Mouse (Mus musculus) retina, adult 2 months (tissue): ENCODE results near the gene Zfp420.

Source experiments
- DNase-seq: peaks from one replicate; pipeline ENCODE4 v3.0.0-alpha.2; 2012; ENCODE audit warnings: low read depth, low spot score

Gene Zfp420

DNA sequence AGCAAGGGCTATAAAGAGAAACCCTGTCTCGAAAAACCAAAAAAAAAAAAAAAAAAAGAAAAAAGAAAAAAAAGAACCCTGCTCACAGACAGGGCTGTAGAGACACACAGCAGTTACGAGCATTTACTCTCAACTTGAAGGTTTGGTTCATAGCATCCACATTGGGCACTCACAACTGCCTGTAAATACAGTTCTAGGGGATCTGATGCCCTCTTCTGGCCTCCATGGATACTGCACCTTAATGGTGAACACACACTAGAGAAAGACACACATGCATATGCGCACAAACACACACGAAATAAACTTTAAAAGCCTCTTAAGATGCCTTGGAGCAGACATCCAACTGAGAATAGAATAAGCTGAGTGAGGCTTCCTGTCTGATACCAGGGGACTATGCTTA, 38.6 kb downstream of the Zfp420 start:
- no peak for DNase-seq

DNA sequence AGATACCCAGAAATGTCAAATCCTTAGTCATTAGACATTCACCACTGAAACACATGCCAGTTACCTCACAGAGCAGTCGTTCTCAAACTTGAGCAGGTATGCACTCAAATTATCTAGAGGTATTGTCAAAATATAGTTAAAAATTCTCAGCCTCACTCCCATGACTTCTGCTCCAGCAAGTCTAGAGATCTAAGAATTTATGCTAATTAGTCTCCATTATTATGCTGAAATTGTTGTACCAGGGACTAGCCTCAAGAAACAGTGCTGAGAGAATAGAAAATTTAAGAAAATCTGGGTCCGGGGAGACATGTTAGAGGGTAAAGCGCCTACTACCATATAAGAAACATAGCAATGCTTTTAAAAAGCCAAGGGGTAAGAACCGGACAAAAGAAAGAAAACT, 44.3 kb downstream of the Zfp420 start:
- DNase-seq = no peak

DNA sequence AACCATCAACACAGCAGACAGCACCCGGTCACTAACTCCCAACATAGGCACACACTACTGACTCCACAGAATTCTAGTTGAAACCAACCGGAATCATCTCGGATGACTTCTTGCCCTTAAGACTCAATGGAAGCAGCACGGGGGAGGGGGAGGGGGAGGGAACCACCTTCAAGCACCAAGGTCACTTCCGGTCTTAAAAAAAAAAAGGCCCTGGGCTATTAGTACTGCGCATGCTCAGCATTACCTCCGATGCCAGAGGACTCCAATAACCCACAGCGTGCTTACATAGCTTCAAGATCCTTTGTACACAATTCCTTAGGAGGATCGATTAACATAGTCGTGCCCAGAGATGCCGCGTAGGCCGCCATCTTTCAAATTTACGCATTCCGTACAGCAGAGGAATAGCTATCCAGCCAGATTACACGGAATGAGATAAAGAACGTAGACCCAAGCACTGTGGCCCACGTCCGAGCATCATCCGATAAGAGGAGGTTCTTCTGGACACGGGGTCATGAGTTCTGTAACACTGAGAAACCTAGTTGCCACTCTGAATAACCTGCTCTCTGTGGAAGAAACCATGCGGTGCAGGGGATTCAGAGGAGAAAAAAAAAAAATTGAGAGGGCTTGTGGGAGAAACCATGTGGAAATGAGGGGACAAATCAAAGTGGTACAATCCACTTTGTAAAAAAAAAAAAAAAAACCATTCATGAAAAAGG, 46.3 kb downstream of the Zfp420 start, which contains the start of gene Zfp27:
Gene Zfp27 (minus strand): TSS at position 607 of the 716 bp plus-strand sequence.
- DNase-seq = peak; percentile 93

DNA sequence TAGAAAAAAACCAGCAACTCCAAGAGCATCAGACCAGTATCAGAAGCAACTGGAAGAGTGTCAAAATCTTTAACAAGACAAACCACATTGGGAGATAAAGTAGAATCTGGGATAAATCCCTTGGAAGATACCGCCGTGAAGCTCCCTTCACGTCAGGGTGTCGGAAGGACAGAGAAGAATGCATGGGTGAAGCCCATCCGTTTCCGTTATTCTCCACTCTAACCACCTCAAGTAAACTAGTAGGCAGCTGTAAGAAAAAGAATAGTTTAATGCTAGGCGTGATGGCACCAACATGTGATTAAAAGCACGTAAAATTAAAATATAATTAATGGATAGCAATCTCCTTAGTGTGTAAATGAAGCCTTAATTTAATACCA, 46.9 kb downstream of the Zfp420 start:
- DNase-seq = no peak

DNA sequence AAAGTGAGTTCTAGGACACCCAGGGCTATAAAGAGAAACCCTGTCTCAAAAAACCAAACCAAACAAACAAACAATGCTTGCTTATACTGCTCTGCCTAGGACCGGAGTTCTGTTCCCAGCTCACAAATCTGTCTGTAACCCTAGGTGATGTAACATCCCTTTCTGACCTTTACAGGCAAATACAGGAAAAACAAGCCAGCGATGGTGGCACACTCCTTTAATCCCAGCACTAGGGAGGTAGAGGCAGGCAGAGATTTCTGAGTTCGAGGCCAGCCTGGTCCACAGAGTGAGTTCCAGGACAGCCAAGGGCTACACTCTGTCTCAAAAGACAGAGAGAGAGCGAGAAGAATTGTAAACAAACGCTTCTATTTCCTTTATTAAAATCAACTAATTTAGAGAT, 47.4 kb downstream of the Zfp420 start:
- DNase-seq = no peak

DNA sequence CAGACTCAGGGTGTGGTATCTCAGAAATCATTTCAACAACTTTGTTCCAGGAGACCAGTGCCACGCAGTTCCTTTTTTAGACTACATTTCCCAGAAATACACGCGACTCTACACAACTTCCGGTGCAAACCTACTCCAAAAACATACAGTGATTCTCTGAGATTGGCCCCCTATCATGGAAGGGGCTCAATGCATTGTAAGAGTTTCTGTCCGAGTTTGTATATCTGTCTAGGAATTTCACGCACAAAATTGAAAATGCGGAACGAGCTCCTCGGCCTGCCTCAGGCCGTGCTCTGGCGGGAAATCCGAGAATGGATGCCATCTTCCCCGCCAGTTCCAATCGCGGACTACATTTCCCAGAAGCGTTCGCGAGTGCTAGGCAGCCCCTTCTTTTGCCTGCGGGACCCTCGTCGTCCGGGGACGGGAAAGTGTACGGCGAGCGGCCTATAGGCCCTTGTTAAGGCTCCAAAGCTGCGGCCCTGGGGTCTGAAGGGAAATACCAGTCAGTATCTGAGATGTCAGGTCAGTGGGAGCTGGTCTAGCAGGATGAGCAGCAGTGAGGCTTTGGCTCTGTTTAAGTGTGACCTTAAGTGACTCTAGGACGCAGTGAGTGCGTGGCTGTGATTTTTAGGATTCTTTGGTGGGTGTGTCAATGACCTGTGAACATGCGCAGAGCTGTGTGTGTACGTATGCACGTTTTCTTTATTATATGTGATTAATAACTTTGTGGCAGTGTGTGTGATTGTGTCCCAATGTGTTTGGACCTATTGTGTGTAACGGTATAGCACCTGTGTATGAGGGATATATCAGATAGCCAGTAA, 48.6 kb downstream of the Zfp420 start, which contains the start of gene Zfp383:
Gene Zfp383 (plus strand): TSS at position 94 of the 821 bp plus-strand sequence.
- DNase-seq = peak; percentile 68

DNA sequence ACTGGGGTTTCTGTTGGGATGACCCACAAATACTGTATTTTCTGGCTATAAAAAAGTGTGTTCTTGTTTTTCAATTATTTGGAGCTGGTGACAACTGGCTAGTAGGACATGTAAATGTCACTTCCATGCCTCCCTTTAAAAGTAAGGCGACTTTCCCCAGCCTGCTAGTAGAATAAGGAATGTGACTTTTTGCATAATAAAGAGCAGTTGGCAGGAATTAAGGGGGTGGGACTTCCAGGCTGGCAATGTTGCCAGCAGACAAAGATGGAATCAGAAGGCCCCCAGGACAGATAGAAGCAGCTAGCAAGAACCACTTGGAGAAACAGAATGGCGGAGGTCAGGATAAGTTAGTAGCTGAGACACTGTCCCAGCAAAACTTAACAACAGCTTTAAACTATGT, 50.5 kb downstream of the Zfp420 start:
- DNase-seq = no peak

DNA sequence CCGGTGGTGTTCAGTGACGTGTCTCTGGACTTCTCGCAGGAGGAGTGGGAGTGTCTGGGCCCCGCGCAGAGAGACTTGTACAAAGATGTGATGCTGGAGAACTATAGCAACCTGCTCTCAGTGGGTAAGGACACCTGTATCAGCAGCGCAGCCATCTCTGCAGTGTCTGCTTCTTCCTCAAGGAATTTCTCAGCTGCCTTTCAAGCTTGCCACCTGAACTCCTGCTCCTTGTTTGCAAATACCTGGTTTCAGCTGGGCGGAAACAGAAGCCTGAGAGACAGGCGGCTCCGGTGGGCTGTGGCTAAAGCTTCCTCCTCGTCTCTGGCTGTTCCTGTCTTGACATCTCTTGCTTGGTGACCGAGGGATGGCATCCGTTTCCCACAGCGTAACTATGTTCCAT, 52.4 kb downstream of the Zfp420 start:
- no peak for DNase-seq

DNA sequence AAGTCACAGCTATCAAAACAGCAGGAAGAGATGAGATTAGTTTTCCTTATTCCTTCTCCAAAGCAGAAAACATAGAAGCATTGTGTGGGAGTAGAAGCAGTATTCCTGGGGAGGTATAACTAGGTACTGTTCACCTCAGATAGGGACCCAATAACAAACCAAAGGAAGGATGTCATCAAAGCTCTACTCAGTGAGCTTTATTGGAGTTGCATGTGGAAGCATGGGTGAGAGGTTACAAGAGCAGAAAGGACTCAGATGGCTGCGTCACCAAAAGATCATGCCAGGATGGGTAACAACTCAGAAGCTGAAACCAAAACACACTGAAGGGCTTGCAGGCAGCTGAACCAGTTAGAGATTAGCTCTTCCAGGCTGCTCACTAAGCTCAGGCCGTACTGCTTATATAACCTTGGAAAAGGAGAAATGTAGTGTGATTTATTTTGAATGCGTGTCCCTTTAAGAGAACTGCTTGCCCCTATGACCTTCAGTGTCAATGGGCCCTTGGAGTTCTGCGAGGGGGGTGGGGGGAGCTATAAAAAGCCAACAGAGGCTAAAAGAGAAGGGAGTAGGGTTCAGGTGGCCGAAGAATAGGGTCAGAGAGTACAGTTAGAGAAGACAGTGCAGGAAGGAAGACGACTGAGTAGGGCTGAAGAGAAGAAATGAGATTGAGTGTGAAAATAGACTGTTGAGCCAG, 57.7 kb downstream of the Zfp420 start:
- DNase-seq = no peak

DNA sequence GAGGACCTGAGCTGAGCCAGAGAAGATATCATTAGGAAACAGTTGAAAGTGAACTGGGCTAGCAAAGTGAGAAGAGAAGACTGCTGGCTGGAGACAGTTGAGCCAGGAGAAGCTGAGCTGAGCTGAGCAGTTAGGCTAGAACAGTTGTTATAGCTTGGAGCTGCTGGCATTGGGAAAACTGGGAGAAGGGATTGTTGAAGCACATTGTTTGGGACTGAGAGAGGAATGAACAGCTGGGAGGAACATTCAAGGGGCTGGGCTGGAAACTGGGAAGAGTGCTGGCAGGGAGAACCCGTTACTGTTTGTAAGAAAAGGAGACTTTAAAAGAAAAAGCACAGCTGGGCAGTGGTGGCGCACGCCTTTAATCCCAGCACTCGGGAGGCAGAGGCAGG, 58.3 kb downstream of the Zfp420 start:
- no peak for DNase-seq

DNA sequence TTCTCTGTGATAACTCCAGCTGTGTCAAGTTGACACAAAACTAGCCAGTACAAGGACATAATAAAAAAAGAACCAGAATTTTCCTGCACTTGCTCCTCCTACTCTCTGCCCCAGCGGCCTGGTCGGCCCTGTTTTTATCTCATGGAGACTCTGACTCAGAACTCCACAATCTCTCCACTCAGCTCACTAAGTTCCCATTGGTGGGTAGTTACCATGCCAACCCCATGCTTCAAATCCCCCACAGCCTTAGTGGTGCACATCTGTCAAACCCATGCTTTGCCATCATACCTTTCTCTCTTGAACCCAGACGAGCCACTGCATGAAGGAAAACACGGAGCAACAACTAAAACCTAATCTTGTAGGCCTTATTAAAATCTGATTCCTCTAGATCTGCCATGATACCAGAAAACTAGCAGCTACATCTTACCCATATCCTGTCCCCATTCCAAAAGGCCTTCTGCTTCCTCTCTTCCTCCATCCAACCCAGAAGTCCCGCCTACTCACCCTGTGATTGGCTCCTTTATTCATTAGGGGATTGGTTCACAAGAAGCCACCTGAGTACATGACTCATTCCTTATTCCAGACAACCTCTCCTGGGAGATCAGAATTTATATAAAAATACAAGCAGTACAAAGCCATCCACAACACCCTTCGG, 61.8 kb downstream of the Zfp420 start:
- DNase-seq = no peak

DNA sequence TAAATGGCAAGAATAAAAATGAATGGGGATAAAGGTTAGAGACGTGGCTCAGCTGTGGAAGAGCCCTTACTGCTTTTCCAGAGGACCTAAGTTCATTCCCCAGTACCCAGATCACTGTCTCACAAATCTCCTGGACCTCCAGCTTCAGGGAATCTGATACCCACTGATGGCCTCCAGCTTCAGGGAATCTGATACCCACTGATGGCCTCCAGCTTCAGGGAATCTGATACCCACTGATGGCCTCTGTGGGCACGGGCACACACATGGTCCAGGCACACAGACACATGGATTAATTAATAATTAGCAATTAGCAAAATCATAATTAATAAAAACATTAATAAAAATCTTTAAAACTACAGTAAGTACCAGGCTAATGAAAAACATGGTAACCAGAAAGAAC, 63.0 kb downstream of the Zfp420 start:
- DNase-seq = no peak
